Mouse (Mus musculus): ENCODE measurements at regions not wholly inside any gene's neighbourhood (a gene's known extent, or its start where the extent isn't known, plus 50 kb on each side); places are given as distances from the start of the nearest gene placed in this dataset.

DNA sequence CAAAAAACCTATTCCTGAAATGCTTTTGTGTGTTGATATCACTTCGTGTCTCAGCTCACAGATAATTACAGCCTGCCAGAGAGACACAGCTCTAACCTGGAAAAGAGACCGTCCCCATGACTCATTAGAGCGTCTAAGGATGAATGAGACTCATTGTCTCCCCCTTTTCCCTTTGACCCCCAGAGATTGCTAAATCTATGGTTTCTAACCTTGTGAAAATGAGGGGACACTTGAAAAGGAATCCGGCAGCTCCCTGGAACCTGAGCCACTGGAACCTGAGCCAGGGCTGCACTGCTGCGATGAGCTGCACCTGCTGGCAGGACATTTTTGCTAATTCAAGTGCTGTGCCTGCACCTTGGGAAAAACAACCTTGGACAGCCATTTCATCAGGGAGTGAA lies 234.6 kb downstream of the Sox4 start:
- no peaks in the 10 kb centered on the region for H3K36me3 ChIP-seq (ENCODE audit: control insufficient read depth, insufficient read depth, low read length)
- no peak overlapping the region for H3K4me2 ChIP-seq (replicated peaks; ENCODE audit: low read depth, low read length, severe bottlenecking)
- WGBS, result 51% methylated on average over 5 of the region's 5 CpGs
- H3K9me3 ChIP-seq (ENCODE audit: control insufficient read depth, low read length), result no peaks in the 10 kb centered on the region
- H3K4me3 ChIP-seq (replicated peaks; ENCODE audit: low read length), result no peak overlapping the region
- TF ChIP-seq POLR2A (IDR thresholded peaks at IDR 0.05; ENCODE audit: borderline replicate concordance, extremely low read depth, insufficient read depth, insufficient read length), result no peak
- no peak overlapping the region for H3K27ac ChIP-seq (replicated peaks; ENCODE audit: low read depth, low read length)
- no peak for ATAC-seq (ENCODE audit: low FRiP score, low read depth)
- no peaks in the 10 kb centered on the region for H3K27me3 ChIP-seq (ENCODE audit: control insufficient read depth, insufficient read depth, low read length)
- H3K4me1 ChIP-seq (ENCODE audit: control insufficient read depth, insufficient read depth, low read length), result peaks cover 25% of the 10 kb centered on the region
- no peak for DNase-seq (ENCODE audit: low spot score)
- H3K9ac ChIP-seq (ENCODE audit: low read depth, low read length, severe bottlenecking), result no peak overlapping the region

DNA sequence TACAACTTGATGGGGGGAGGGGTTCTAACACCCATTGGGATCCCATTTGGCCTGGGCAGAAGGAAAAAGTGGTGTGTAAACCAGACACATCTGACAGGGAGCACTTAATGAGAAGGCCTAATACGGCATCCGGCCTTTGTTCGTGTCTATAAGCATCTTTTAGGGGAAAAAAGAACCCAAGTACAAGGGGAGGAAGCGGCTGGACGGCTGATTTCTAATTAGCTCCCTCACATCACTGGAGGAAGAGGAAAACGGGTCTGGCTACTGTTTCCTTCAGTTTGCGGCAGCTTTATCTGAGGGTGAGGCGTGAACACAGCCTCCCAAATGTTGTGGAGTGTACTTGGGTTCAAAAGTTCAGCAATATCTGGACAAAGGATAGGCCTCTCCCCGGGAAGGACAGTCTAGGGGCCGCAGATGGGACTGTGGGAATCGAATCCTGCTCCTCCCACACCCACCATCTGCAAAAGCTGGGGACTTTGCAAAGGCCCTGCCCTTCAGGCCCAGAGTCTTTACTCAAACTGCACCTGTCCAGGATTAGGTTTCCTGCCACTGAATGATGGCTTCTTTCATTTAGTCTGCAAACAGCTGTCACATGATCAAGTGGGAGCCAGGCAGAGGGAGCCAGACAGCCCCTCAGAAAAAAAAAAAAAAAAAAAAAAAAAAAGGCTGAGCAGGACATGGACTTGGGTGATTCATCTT lies 235.2 kb downstream of the Sox4 start:
- Histone ChIP-seq H3K9ac (ENCODE audit: low read depth, low read length, severe bottlenecking) (no peak overlapping the region), H3K27ac (replicated peaks; ENCODE audit: low read depth, low read length) (no peak overlapping the region)
- WGBS, result 21% methylated on average over 11 of the region's 11 CpGs

DNA sequence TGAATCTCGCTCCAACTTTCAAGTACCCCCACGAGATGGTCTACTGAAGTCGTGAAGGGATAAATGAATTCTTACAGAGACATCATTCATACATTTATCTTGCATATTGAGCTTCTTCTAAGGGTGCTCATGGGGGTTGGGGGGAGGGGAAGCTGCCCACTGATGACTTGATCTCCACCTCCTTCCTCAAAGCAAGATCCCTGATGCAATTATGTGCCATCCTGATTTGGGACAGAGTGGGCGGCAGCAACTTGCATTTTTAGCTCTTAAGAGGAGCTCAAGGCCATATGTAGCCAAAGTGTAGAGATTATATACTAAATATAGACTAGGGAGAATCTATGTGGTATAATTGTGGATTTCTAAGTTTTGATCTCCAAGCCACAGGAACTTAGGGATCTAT lies 236.1 kb downstream of the Sox4 start:
- ATAC-seq (ENCODE audit: low FRiP score, low read depth) (no peak), DNase-seq (ENCODE audit: low spot score) (no peak)
- Histone ChIP-seq H3K27me3 (ENCODE audit: control insufficient read depth, insufficient read depth, low read length) (no peaks in the 10 kb centered on the region), H3K9ac (ENCODE audit: low read depth, low read length, severe bottlenecking) (no peak overlapping the region), H3K36me3 (ENCODE audit: control insufficient read depth, insufficient read depth, low read length) (no peaks in the 10 kb centered on the region), H3K4me3 (replicated peaks; ENCODE audit: low read length) (no peak overlapping the region), H3K4me1 (ENCODE audit: control insufficient read depth, insufficient read depth, low read length) (peaks cover 28% of the 10 kb centered on the region), H3K4me2 (replicated peaks; ENCODE audit: low read depth, low read length, severe bottlenecking) (no peak overlapping the region), H3K27ac (replicated peaks; ENCODE audit: low read depth, low read length) (no peak overlapping the region), H3K9me3 (ENCODE audit: control insufficient read depth, low read length) (no peaks in the 10 kb centered on the region)
- WGBS, result 93% methylated on average over 4 of the region's 4 CpGs
- TF ChIP-seq POLR2A (IDR thresholded peaks at IDR 0.05; ENCODE audit: borderline replicate concordance, extremely low read depth, insufficient read depth, insufficient read length), result no peak

More for the DNA sequence above, 235.2 kb downstream of the Sox4 start:
- no peaks in the 10 kb centered on the region for H3K9me3 ChIP-seq (ENCODE audit: control insufficient read depth, low read length)
- no peak overlapping the region for H3K4me2 ChIP-seq (replicated peaks; ENCODE audit: low read depth, low read length, severe bottlenecking)
- H3K27me3 ChIP-seq (ENCODE audit: control insufficient read depth, insufficient read depth, low read length), result no peaks in the 10 kb centered on the region
- peaks cover 28% of the 10 kb centered on the region for H3K4me1 ChIP-seq (ENCODE audit: control insufficient read depth, insufficient read depth, low read length)
- no peaks in the 10 kb centered on the region for H3K36me3 ChIP-seq (ENCODE audit: control insufficient read depth, insufficient read depth, low read length)
- H3K4me3 ChIP-seq (replicated peaks; ENCODE audit: low read length), result no peak overlapping the region
- DNase-seq (ENCODE audit: low spot score) (peak; percentile 67), ATAC-seq (ENCODE audit: low FRiP score, low read depth) (peak; percentile 80)
- TF ChIP-seq POLR2A (IDR thresholded peaks at IDR 0.05; ENCODE audit: borderline replicate concordance, extremely low read depth, insufficient read depth, insufficient read length), result no peak

DNA sequence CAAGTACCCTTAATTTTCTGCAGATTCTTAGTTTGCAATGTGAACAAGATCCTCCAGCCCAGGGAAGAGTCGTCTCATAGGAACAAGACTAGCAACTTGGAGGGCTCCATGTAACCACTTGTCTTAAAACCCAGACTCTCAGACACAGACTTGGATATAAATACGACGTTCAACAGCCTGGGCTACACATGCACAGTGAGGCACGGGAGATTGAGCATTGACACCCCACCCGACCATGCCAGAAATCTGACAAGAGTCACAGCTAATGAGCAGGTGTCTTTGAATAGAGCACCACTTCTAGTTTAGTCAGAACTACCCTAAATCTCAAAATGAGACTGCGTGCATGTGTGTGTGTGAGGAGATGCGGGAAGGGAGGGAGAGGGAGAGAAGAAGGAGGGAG lies 243.5 kb downstream of the Sox4 start:
- no peaks in the 10 kb centered on the region for H3K9me3 ChIP-seq (ENCODE audit: control insufficient read depth, low read length)
- H3K27me3 ChIP-seq (ENCODE audit: control insufficient read depth, insufficient read depth, low read length), result no peaks in the 10 kb centered on the region
- no peak overlapping the region for H3K4me2 ChIP-seq (replicated peaks; ENCODE audit: low read depth, low read length, severe bottlenecking)
- TF ChIP-seq POLR2A (IDR thresholded peaks at IDR 0.05; ENCODE audit: borderline replicate concordance, extremely low read depth, insufficient read depth, insufficient read length), result no peak
- H3K4me3 ChIP-seq (replicated peaks; ENCODE audit: low read length), result no peak overlapping the region
- H3K27ac ChIP-seq (replicated peaks; ENCODE audit: low read depth, low read length), result no peak overlapping the region
- WGBS, result 63% methylated on average over 7 of the region's 7 CpGs
- H3K9ac ChIP-seq (ENCODE audit: low read depth, low read length, severe bottlenecking), result no peak overlapping the region
- peaks cover 6% of the 10 kb centered on the region; the same call in 1 of the 2 replicates for H3K4me1 ChIP-seq (ENCODE audit: control insufficient read depth, insufficient read depth, low read length)
- ATAC-seq (ENCODE audit: low FRiP score, low read depth) (no peak), DNase-seq (ENCODE audit: low spot score) (no peak)
- H3K36me3 ChIP-seq (ENCODE audit: control insufficient read depth, insufficient read depth, low read length), result no peaks in the 10 kb centered on the region

DNA sequence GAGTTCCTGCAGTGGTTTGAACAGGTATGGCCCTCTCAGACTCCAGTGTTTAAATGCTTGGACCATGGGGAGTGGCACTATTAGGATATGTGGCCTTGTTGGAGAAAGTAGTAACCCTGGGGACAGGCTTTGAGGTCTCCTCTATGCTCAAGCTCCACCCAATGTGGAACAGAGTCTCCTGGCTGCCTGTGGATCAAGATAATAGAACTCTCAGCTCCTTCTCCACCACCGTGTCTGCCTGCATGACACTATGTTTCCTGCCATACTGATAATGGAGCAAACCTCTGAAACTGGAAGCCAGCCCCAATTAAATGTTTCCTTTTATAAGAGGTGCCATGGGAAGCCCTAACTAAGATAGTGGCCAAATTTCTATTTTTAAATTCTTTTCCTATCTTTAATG lies 252.2 kb downstream of the Sox4 start:
- Histone ChIP-seq H3K27ac (replicated peaks; ENCODE audit: low read depth, low read length) (no peak overlapping the region), H3K4me2 (replicated peaks; ENCODE audit: low read depth, low read length, severe bottlenecking) (no peak overlapping the region), H3K9me3 (ENCODE audit: control insufficient read depth, low read length) (no peaks in the 10 kb centered on the region), H3K27me3 (ENCODE audit: control insufficient read depth, insufficient read depth, low read length) (no peaks in the 10 kb centered on the region), H3K4me3 (replicated peaks; ENCODE audit: low read length) (no peak overlapping the region), H3K36me3 (ENCODE audit: control insufficient read depth, insufficient read depth, low read length) (no peaks in the 10 kb centered on the region), H3K4me1 (ENCODE audit: control insufficient read depth, insufficient read depth, low read length) (peaks cover 34% of the 10 kb centered on the region), H3K9ac (ENCODE audit: low read depth, low read length, severe bottlenecking) (no peak overlapping the region)
- TF ChIP-seq POLR2A (IDR thresholded peaks at IDR 0.05; ENCODE audit: borderline replicate concordance, extremely low read depth, insufficient read depth, insufficient read length), result no peak
- ATAC-seq (ENCODE audit: low FRiP score, low read depth) (no peak), DNase-seq (ENCODE audit: low spot score) (no peak)
- WGBS, result 65% methylated on average over 1 of the region's 1 CpGs
